Mouse (Mus musculus) testis, adult 2 months (tissue): Measurements from ENCODE around the gene Dnmbp. TPM values are rescaled to one million over a fixed set of nuclear protein-coding genes. Genes with fewer than 3 reads are reported as not detected.

Source experiments
- H3K27ac ChIP-seq: fragments of 200-500 bp; 2 replicates; pipeline ENCODE4 v1.5.1; 2012; ENCODE audit warnings: low read depth, low read length; ENCODE audit not compliant: control insufficient read depth, insufficient read depth
- H3K27me3 ChIP-seq: fragments of 200-500 bp; 2 replicates; pipeline ENCODE4 v1.6.1; 2012; ENCODE audit warnings: mild to moderate bottlenecking, low read length, moderate library complexity; ENCODE audit not compliant: control insufficient read depth, insufficient read depth
- H3K36me3 ChIP-seq: fragments of 200-500 bp; 2 replicates; pipeline ENCODE4 v1.6.1; 2012; ENCODE audit warnings: mild to moderate bottlenecking, low read length; ENCODE audit not compliant: control insufficient read depth, insufficient read depth
- H3K4me1 ChIP-seq: fragments of 200-500 bp; 2 replicates; pipeline ENCODE4 v1.6.1; 2012; ENCODE audit warnings: low read length; ENCODE audit not compliant: control insufficient read depth, insufficient read depth
- H3K4me3 ChIP-seq: fragments of 200-500 bp; 2 replicates; pipeline ENCODE4 v1.5.1; 2012; ENCODE audit warnings: low read depth, mild to moderate bottlenecking, low read length, moderate library complexity, mixed read lengths; ENCODE audit not compliant: control insufficient read depth
- CTCF ChIP-seq: fragments of 200-500 bp; IDR thresholded peaks from 2 replicates; pipeline ENCODE4 v1.5.1; 2012; ENCODE audit warnings: low read depth, mild to moderate bottlenecking, inconsistent platforms, low read length, moderate library complexity; ENCODE audit not compliant: control insufficient read depth, insufficient read depth, insufficient replicate concordance
- POLR2A ChIP-seq: fragments of 200-500 bp; IDR thresholded peaks from 2 replicates; pipeline ENCODE4 v1.6.1; 2012; ENCODE audit warnings: low read depth, mild to moderate bottlenecking, inconsistent platforms, low read length, moderate library complexity; ENCODE audit not compliant: control insufficient read depth
- polyA plus RNA-seq: library from polyadenylated mRNA; depleted of rRNA; stranded (reverse); fragments of >200 nt; gene quantifications from 2 replicates; pipeline ENCODE4 v1.2.3, GENCODE M21; 2012

Dnmbp gene
- polyA plus RNA-seq, 1 experiment, result 10.7 TPM

DNA sequence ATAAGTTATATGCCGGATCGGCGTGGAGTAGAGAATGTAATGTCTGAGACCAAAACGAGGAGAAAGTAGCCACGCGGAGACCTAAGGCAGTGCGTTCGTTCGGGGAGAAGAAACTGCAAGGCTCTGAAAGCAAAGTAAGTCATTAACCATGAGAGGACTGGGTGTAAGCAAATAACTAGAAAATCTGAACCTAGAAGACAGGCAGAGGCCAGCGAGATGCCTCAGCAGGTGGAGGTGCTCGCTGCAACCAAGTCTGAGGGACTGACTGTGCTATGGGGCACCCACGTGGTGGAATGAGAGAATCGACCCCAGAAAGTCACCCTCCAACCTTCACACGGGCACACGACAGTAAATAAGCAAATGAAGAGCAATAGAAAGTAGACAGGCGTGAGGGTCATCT, 3.1 kb upstream of the Dnmbp start:
- Histone ChIP-seq H3K4me1 (peaks cover 4% of the 10 kb centered on the region), H3K4me3 (no peak overlapping the region), H3K27me3 (no peaks in the 10 kb centered on the region; the same call in 1 of the 2 replicates), H3K36me3 (no peaks in the 10 kb centered on the region), H3K27ac (no peak overlapping the region)
- TF ChIP-seq POLR2A, result no peak

DNA sequence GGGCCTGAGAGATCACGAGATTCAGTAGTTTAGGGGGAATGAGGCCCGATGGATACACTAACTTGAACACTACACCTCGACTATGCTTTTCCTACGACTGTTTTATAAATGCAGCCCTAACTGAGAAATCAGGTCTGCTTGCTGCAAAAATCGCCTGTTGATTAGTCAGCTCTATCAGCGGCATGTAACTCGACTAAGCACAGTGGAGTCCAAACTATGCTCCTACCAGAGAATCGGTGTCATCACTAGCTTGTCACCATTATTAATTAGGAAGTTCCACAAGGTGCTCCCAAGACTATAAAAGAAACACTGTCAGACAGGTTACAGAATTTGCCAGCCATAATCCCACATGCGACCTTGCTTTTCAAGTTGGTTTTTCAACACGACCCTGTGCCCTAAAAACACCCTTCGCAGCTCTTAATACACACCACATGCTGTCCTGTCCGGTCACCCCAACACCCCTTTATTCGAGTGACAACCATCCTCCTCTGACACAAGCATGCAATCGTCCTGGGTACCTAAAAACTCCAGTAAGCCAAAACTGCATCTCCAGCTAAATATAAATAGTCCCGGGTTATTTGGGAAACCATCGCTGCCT, 721 bp downstream of the Dnmbp start:
- peaks cover 5% of the 10 kb centered on the region for H3K4me1 ChIP-seq
- TF ChIP-seq CTCF (no peak), POLR2A (no peak)
- no peaks in the 10 kb centered on the region for H3K36me3 ChIP-seq
- H3K4me3 ChIP-seq, result peak overlapping the region; percentile 86
- no peaks in the 10 kb centered on the region; the same call in 1 of the 2 replicates for H3K27me3 ChIP-seq
- H3K27ac ChIP-seq, result peak overlapping the region; percentile 70

DNA sequence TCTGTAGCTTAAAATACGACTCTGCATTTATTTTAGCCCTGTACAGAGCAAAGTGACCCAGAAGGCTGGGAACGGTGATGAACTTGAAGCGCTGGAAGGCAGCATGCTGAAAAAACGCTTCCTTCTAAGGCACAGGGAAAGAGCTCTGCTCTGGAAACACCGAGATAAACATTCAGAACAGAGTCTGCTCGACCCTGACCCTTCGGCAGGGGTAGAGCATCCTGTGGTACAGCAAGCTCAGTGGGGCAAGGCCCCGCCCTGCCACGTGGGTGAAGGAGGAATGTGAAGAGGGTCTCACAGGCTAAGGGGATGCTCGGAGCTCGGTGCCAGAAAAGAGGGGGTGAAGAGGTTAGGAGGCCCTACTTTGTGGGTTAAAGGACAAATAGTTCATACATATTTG, 1.6 kb downstream of the Dnmbp start:
- H3K4me3 ChIP-seq, result no peak overlapping the region
- H3K4me1 ChIP-seq, result peaks cover 5% of the 10 kb centered on the region
- no peaks in the 10 kb centered on the region for H3K36me3 ChIP-seq
- H3K27ac ChIP-seq, result peak overlapping the region; percentile 16; the same call in 1 of the 2 replicates
- no peak for TF ChIP-seq CTCF
- TF ChIP-seq POLR2A, result no peak
- no peaks in the 10 kb centered on the region; the same call in 1 of the 2 replicates for H3K27me3 ChIP-seq

DNA sequence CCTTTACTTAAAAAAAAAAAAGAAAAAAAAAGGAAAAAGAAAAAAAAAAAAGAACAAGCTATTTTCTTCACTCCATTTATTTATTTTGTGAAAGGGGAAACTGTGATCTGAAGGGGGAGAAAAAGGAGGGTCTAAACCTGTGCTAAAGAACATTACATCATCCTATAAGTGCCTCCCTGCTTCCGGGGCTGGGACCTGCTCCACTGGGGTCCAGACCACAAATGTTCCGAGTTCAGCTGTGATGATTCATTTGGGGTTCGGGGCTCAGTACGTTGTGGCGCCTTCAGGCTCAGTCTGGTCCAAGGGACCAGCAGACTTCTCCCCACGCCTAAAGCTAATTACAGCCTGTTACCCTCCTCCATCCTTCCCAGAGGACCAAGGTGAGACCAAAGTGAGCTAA, 9.1 kb downstream of the Dnmbp start:
- H3K4me1 ChIP-seq, result peaks cover 13% of the 10 kb centered on the region
- TF ChIP-seq CTCF, result no peak
- TF ChIP-seq POLR2A, result no peak

DNA sequence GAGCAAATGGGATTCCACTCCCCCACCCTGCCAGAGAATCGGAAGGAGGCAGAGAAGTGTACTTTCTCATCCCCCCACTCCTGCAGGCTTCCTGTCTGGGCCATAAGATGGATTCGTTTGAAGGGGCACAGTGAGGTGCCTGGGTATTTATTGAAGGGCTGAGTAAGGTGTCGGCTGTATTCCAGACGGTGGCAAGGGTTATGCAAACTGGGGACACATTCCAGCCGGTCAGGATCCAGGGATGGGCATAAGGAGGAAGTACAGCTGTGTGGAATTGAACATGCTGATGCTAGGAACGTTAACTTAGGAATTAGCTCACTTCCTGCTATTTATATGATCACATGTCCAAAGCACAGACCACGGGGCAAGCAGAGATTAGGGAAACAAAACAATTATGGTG, 9.6 kb downstream of the Dnmbp start:
- peak overlapping the region; percentile 9; the same call in 1 of the 2 replicates for H3K27ac ChIP-seq

More for the DNA sequence above, 9.1 kb downstream of the Dnmbp start:
- H3K27ac ChIP-seq, result peak overlapping the region; percentile 25; the same call in 1 of the 2 replicates
- H3K4me3 ChIP-seq, result no peak overlapping the region
- H3K36me3 ChIP-seq, result no peaks in the 10 kb centered on the region
- H3K27me3 ChIP-seq, result no peaks in the 10 kb centered on the region

DNA sequence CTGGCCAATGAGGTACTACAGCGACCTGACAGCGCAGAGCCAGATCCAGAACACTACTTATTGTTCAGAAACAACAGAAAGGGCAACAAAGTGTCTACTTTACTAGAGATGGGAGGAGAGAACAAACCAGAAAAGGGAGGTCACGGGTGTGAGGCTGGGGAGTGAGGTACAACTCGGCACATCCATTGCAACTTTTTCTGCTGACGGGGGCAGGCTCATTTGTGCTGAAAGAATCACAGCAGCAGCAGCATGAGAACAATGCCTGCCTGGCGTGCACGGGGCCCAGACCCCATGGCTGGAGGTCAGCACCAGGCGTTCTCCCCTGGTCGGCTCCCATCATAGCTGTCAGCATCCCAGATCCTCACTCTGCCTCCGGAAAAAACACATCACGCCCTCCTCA, 10.1 kb downstream of the Dnmbp start:
- Histone ChIP-seq H3K4me3 (no peak overlapping the region), H3K4me1 (peaks cover 13% of the 10 kb centered on the region), H3K27ac (peak overlapping the region; percentile 9; the same call in 1 of the 2 replicates), H3K27me3 (no peaks in the 10 kb centered on the region), H3K36me3 (no peaks in the 10 kb centered on the region)
- TF ChIP-seq POLR2A, result no peak
- TF ChIP-seq CTCF, result no peak

More for the DNA sequence above, 9.6 kb downstream of the Dnmbp start:
- TF ChIP-seq CTCF, result no peak
- no peak for TF ChIP-seq POLR2A
- Histone ChIP-seq H3K27me3 (no peaks in the 10 kb centered on the region), H3K36me3 (no peaks in the 10 kb centered on the region), H3K4me1 (peaks cover 13% of the 10 kb centered on the region), H3K4me3 (no peak overlapping the region)

DNA sequence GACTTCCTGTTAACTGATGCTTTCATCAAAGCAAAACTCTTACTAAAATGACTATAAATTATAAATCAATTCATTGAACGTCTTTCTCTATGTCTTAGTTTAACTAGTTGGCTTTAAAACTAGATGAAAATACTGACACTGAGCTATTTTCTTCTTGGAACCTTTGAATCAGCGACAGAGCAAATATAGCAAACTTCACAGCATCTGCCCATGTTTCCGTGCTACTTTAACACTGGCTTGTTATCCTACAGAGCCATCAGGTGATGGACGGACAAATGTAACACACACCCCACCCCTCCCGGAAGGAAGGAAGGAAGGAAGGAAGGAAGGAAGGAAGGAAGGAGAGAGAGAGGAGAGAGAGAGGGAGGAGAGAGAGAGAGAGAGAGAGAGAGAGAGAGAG, 12.0 kb downstream of the Dnmbp start:
- TF ChIP-seq POLR2A (no peak), CTCF (no peak)
- Histone ChIP-seq H3K36me3 (no peaks in the 10 kb centered on the region), H3K27me3 (no peaks in the 10 kb centered on the region), H3K4me3 (no peak overlapping the region), H3K4me1 (peaks cover 13% of the 10 kb centered on the region), H3K27ac (peak overlapping the region; percentile 57)

DNA sequence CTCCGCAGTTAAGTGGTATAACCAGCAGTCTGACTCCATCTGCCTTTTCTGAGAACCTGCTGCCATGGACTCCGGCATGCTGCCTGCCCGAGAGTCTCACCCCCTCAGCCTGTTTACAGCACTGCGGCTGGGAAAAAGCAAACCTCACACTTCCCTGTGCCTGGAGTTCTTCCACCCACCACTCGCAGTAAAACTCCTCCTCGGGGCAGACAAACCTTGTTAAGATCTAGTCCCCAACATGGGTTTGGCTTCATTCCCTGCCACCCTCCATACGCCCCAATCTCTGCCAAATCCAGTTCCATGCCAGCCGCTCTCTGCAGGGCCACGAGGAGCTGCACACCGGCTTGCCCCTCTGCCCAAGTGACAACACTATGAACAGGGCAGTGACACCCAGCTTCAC, 12.9 kb downstream of the Dnmbp start:
- Histone ChIP-seq H3K36me3 (no peaks in the 10 kb centered on the region), H3K27ac (peak overlapping the region; percentile 82), H3K4me3 (no peak overlapping the region), H3K27me3 (no peaks in the 10 kb centered on the region), H3K4me1 (peaks cover 14% of the 10 kb centered on the region)
- TF ChIP-seq CTCF (no peak), POLR2A (no peak)
